Mouse (Mus musculus) hindbrain, embryonic 15.5 days (tissue): ENCODE results near the gene Pip5k1a. TPM values are rescaled to one million over a fixed set of nuclear protein-coding genes. Genes with fewer than 3 reads are reported as not detected.
A peak's percentile ranks its signal among the peaks of the same experiment; 100 is the strongest.
"Not testable (repeated sequence)": the region's sequence is repeated elsewhere in the genome, so short reads cannot be mapped to it uniquely, and the experiment has no call there.

Source experiments
- ATAC-seq: fragments of 200-750 bp; cut with Nextera tagmentation; 2 replicates; pipeline ENCODE4 v1.8.0; 2017; ENCODE audit warnings: low read depth, moderate number of reproducible peaks, moderate TSS enrichment; ENCODE audit not compliant: low FRiP score
- H3K27ac ChIP-seq: fragments of 300-500 bp; sonication (generic); replicated peaks from 2 replicates; pipeline ENCODE4 v1.5.1; 2015; ENCODE audit warnings: mild to moderate bottlenecking, inconsistent platforms
- H3K27me3 ChIP-seq: fragments of 300-500 bp; sonication (generic); 2 replicates; pipeline ENCODE4 v1.6.1; 2015; ENCODE audit warnings: control low read depth, inconsistent platforms
- H3K36me3 ChIP-seq: fragments of 300-500 bp; sonication (generic); 2 replicates; pipeline ENCODE4 v1.6.1; 2015; ENCODE audit warnings: control low read depth, inconsistent platforms
- H3K4me1 ChIP-seq: fragments of 300-500 bp; sonication (generic); replicated peaks from 2 replicates; pipeline ENCODE4 v1.6.1; 2015; ENCODE audit warnings: control low read depth, inconsistent platforms
- H3K4me2 ChIP-seq: fragments of 300-500 bp; sonication (generic); 2 replicates; pipeline ENCODE4 v1.6.1; 2015; ENCODE audit warnings: moderate library complexity, mild to moderate bottlenecking, inconsistent platforms
- H3K4me3 ChIP-seq: fragments of 300-500 bp; sonication (generic); 2 replicates; pipeline ENCODE4 v1.5.1; 2015; ENCODE audit warnings: mild to moderate bottlenecking, inconsistent platforms
- H3K9ac ChIP-seq: fragments of 300-500 bp; sonication (generic); 2 replicates; pipeline ENCODE4 v1.6.1; 2015; ENCODE audit warnings: inconsistent platforms
- H3K9me3 ChIP-seq: fragments of 300-500 bp; sonication (generic); 2 replicates; pipeline ENCODE4 v1.6.1; 2016; ENCODE audit warnings: control low read depth, inconsistent platforms
- WGBS: fragments of 180-500 bp; shearing (Covaris S2); methylation state at CpG from one replicate; pipeline ENCODE4 v1.1.7; 2015; 5-methylcytosine and 5-hydroxymethylcytosine counted together
- polyA plus RNA-seq: library from polyadenylated mRNA; unstranded; fragments of >200 nt; fragmentation: Nextera tagmentation; extraction: Ambion mirVana; gene quantifications from 2 replicates; pipeline ENCODE4 v1.2.1, GENCODE M21; 2015

The Pip5k1a gene
- polyA plus RNA-seq, 1 experiment from 2014 or later, result 15.2 TPM

- peak; percentile 76 for ATAC-seq
- Histone ChIP-seq H3K4me1 (peaks cover 15% of the 10 kb centered on the region), H3K9me3 (no peaks in the 10 kb centered on the region), H3K27ac (peak within 1 kb of the TSS; percentile 96), H3K4me3 (peak within 1 kb of the TSS; percentile 92), H3K9ac (peak within 1 kb of the TSS; percentile 74), H3K27me3 (no peaks in the 10 kb centered on the region), H3K4me2 (peak within 1 kb of the TSS; percentile 54), H3K36me3 (peaks cover 14% of the 10 kb centered on the region)
- under 1% methylated on average over 54 of the region's 54 CpGs for WGBS
Measured at GRCm38 (mm10) chr3:95110911-95111726, 4.4 kb upstream of the Pip5k1a start, which contains the start of gene Vps72. Gene Vps72 (plus strand): TSS chr3:95111022.

GRCm38 (mm10) chr3:95107898-95108297, 1.2 kb upstream of the Pip5k1a start:
- Histone ChIP-seq H3K27ac (no peak overlapping the region), H3K9ac (no peak overlapping the region), H3K4me2 (no peak overlapping the region), H3K36me3 (no peaks in the 10 kb centered on the region), H3K27me3 (no peaks in the 10 kb centered on the region), H3K4me1 (peaks cover 23% of the 10 kb centered on the region), H3K9me3 (no peaks in the 10 kb centered on the region), H3K4me3 (no peak overlapping the region)
- WGBS, result 73% methylated on average over 2 of the region's 2 CpGs
- no peak for ATAC-seq

GRCm38 (mm10) chr3:95107308-95107707, 578 bp upstream of the Pip5k1a start:
- peak overlapping the region; percentile 67; the same call in 1 of the 2 replicates for H3K27ac ChIP-seq
- H3K4me1 ChIP-seq, result peaks cover 20% of the 10 kb centered on the region
- not testable (repeated sequence) for H3K27me3 ChIP-seq, ATAC-seq, H3K36me3 ChIP-seq, H3K9me3 ChIP-seq
- H3K4me2 ChIP-seq, result peak overlapping the region; percentile 60
- 0 out of 2 replicates have a peak overlapping the region, but pooled peaks have one; percentile 21 for H3K9ac ChIP-seq
- H3K4me3 ChIP-seq, result peak overlapping the region; percentile 92

- Histone ChIP-seq H3K36me3 (no peaks in the 10 kb centered on the region), H3K27ac (peak overlapping the region; percentile 88), H3K4me1 (peaks cover 26% of the 10 kb centered on the region), H3K4me3 (peak overlapping the region; percentile 92), H3K27me3 (no peaks in the 10 kb centered on the region), H3K9me3 (no peaks in the 10 kb centered on the region), H3K4me2 (peak overlapping the region; percentile 78), H3K9ac (peak overlapping the region; percentile 93)
- no peak for ATAC-seq
- WGBS, result 1% methylated on average over 16 of the region's 16 CpGs
Measured at GRCm38 (mm10) chr3:95105586-95106337, 968 bp downstream of the Pip5k1a start.

- Histone ChIP-seq H3K9me3 (no peaks in the 10 kb centered on the region), H3K9ac (peak overlapping the region; percentile 93; the same call in 1 of the 2 replicates), H3K27ac (no peak overlapping the region), H3K36me3 (no peaks in the 10 kb centered on the region), H3K4me2 (peak overlapping the region; percentile 78), H3K4me3 (peak overlapping the region; percentile 92), H3K4me1 (peaks cover 26% of the 10 kb centered on the region), H3K27me3 (no peaks in the 10 kb centered on the region)
- ATAC-seq, result no peak
- WGBS, result 72% methylated on average over 4 of the region's 4 CpGs
Measured at GRCm38 (mm10) chr3:95105121-95105520, 1.6 kb downstream of the Pip5k1a start.

- no peaks in the 10 kb centered on the region for H3K9me3 ChIP-seq
- no peak for ATAC-seq
- H3K9ac ChIP-seq, result no peak overlapping the region
- peaks cover 26% of the 10 kb centered on the region for H3K4me1 ChIP-seq
- no peak overlapping the region for H3K4me3 ChIP-seq
- WGBS, result 49% methylated on average over 2 of the region's 2 CpGs
- no peaks in the 10 kb centered on the region for H3K27me3 ChIP-seq
- no peak overlapping the region for H3K27ac ChIP-seq
- H3K4me2 ChIP-seq, result no peak overlapping the region
- peaks cover 6% of the 10 kb centered on the region for H3K36me3 ChIP-seq
Measured at GRCm38 (mm10) chr3:95100854-95101253, 5.9 kb downstream of the Pip5k1a start.

GRCm38 (mm10) chr3:95088071-95088470, 18.7 kb downstream of the Pip5k1a start:
- H3K9ac ChIP-seq, result no peak overlapping the region
- no peaks in the 10 kb centered on the region for H3K4me1 ChIP-seq
- H3K27me3 ChIP-seq, result no peaks in the 10 kb centered on the region
- H3K4me2 ChIP-seq, result no peak overlapping the region
- 0 out of 2 replicates have a peak, but pooled peaks cover 4% of the 10 kb centered on the region for H3K36me3 ChIP-seq
- 91% methylated on average over 1 of the region's 1 CpGs for WGBS
- ATAC-seq, result no peak
- no peaks in the 10 kb centered on the region for H3K9me3 ChIP-seq
- H3K27ac ChIP-seq, result no peak overlapping the region
- no peak overlapping the region for H3K4me3 ChIP-seq

- H3K9me3 ChIP-seq, result no peaks in the 10 kb centered on the region
- 98% methylated on average over 2 of the region's 2 CpGs for WGBS
- H3K4me2 ChIP-seq, result no peak overlapping the region
- H3K27ac ChIP-seq, result no peak overlapping the region
- ATAC-seq, result no peak
- no peaks in the 10 kb centered on the region for H3K27me3 ChIP-seq
- H3K9ac ChIP-seq, result no peak overlapping the region
- H3K4me3 ChIP-seq, result no peak overlapping the region
- H3K36me3 ChIP-seq, result peaks cover 78% of the 10 kb centered on the region
- no peaks in the 10 kb centered on the region for H3K4me1 ChIP-seq
Measured at GRCm38 (mm10) chr3:95071606-95072005, 35.1 kb downstream of the Pip5k1a start.

GRCm38 (mm10) chr3:95066570-95066969, 40.2 kb downstream of the Pip5k1a start:
- H3K4me1 ChIP-seq, result no peaks in the 10 kb centered on the region
- H3K4me3 ChIP-seq, result no peak overlapping the region
- no peak overlapping the region for H3K4me2 ChIP-seq
- 94% methylated on average over 11 of the region's 11 CpGs for WGBS
- no peak overlapping the region for H3K9ac ChIP-seq
- no peaks in the 10 kb centered on the region for H3K27me3 ChIP-seq
- no peak overlapping the region for H3K27ac ChIP-seq
- H3K9me3 ChIP-seq, result no peaks in the 10 kb centered on the region
- no peak for ATAC-seq
- peaks cover 89% of the 10 kb centered on the region for H3K36me3 ChIP-seq

GRCm38 (mm10) chr3:95066095-95066494, 40.6 kb downstream of the Pip5k1a start:
- no peaks in the 10 kb centered on the region for H3K9me3 ChIP-seq
- no peak overlapping the region for H3K4me2 ChIP-seq
- H3K27ac ChIP-seq, result no peak overlapping the region
- H3K4me1 ChIP-seq, result no peaks in the 10 kb centered on the region
- ATAC-seq, result no peak
- no peak overlapping the region for H3K4me3 ChIP-seq
- H3K9ac ChIP-seq, result no peak overlapping the region
- 95% methylated on average over 6 of the region's 6 CpGs for WGBS
- peaks cover 89% of the 10 kb centered on the region for H3K36me3 ChIP-seq
- no peaks in the 10 kb centered on the region for H3K27me3 ChIP-seq

- no peak overlapping the region for H3K9ac ChIP-seq
- no peaks in the 10 kb centered on the region for H3K9me3 ChIP-seq
- no peaks in the 10 kb centered on the region for H3K27me3 ChIP-seq
- ATAC-seq, result no peak
- no peaks in the 10 kb centered on the region for H3K4me1 ChIP-seq
- peaks cover 89% of the 10 kb centered on the region for H3K36me3 ChIP-seq
- no peak overlapping the region for H3K4me3 ChIP-seq
- H3K27ac ChIP-seq, result no peak overlapping the region
- no peak overlapping the region for H3K4me2 ChIP-seq
- WGBS, result 60% methylated on average over 1 of the region's 1 CpGs
Measured at GRCm38 (mm10) chr3:95065553-95065952, 41.2 kb downstream of the Pip5k1a start.

- no peak overlapping the region for H3K27ac ChIP-seq
- no peak overlapping the region for H3K4me2 ChIP-seq
- no peak overlapping the region for H3K4me3 ChIP-seq
- no peak for ATAC-seq
- H3K9me3 ChIP-seq, result no peaks in the 10 kb centered on the region
- H3K9ac ChIP-seq, result no peak overlapping the region
- H3K27me3 ChIP-seq, result no peaks in the 10 kb centered on the region
- H3K4me1 ChIP-seq, result no peaks in the 10 kb centered on the region
- H3K36me3 ChIP-seq, result peaks cover 92% of the 10 kb centered on the region
- WGBS, result 95% methylated on average over 4 of the region's 4 CpGs
Measured at GRCm38 (mm10) chr3:95063741-95064140, 43.0 kb downstream of the Pip5k1a start.
